Mouse (Mus musculus) kidney, postnatal 10 days (tissue): ENCODE results near the gene Spred1.
A peak's percentile ranks its signal among the peaks of the same experiment; 100 is the strongest.

Experiments used
- DNase-seq: peaks from one replicate; pipeline ENCODE4 v3.0.0; 2021; ENCODE audit warnings: mixed read lengths

Gene Spred1

DNA sequence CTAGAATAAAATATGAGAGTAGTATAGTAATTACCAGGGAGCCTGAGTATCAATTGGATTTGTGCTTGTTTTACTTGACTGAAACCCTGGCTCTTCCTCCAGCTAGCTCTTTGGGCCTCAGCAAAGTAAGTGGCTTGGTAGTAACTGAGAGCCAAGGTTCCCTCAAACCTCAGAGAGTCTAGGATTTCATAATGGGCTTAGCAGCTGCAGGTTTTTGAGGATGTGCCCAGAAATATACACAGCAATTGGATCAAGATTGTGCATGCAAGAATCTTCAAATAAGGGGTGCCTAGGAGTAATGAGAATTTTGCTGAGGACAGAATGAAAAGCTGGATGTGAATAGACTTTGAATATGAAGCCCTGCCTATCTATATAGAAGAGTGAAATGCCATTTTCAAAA lies 69.7 kb downstream of the Spred1 start:
- no peak for DNase-seq

DNA sequence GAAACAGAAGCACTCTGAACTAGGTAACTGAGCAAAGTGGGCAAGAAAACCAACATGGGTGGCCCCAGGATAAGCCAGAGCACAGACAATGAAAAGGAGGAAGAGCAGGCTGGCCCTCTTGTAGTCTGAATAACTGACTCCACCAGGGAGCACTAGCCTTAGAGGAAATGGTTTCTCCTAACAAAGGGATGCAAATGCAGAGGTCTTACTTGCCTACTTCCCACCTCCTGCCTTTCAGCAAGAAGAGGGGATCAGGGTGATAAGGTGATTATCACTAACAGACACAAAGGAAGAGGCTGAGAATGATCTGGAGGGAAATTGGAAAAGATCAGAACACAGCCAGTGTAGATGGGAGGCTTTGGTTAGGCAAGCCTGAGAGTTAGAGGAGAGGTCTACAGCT lies 73.1 kb downstream of the Spred1 start:
- DNase-seq = no peak

DNA sequence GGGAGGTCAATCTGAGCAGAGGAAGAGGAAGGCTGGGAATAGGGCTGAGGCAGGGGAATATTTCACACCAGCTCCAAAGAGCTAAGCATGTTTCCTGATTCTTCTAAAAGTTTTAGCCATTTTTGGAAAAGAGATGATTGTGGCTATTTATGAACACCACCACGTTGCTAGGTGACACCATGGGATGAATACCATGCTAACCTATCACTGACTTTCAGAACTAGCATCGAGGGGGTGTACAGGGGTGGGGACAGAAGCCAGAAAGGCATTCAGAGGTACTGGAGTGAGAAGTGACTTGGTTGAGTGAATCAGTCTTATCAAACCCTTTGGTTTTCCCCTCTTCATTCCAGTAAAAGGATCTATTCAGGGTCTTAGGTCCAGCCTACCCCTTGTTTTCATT lies 74.0 kb downstream of the Spred1 start:
- no peak for DNase-seq

DNA sequence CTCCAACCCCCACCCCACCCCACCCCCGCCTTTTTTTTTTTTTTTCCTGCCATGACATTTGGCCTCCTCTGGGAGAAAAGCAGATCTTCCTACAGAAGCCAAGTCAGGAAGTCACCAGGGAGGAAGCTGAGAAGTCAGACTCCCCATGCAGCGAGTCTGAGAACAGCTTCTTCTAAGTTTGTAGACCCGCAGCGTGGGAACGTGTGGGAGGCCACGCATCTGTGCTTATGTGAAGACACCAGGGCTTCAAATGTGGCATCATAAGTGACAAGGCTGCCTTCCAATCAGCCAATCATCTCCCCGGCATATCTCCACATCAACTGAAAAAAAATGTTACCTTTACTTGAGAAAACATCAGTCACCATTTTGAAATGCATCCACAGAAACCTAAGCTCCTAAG lies 74.4 kb downstream of the Spred1 start:
- DNase-seq = peak; percentile 14

DNA sequence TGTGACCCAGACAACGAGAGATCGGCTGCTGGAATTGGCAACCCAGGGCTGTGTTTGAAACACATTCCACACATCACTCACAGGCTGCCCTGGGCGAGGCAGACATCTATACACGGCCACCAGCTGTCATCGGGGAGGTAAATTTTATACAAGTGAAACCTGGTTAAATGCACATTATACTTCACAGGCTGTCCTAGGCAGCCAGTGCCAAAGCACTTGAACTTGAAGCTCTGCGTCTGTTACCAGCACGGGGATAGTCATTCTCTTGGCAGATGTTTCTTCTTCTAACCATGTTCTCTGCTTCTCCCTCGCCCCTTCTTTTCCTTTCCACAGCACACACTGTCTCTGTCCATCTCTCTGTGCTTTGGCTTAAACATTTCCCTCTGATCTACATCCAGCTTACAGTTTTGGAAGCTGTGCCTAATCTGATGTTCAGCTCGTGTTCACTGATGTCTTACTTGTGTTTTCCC lies 79.7 kb downstream of the Spred1 start:
- no peak for DNase-seq

DNA sequence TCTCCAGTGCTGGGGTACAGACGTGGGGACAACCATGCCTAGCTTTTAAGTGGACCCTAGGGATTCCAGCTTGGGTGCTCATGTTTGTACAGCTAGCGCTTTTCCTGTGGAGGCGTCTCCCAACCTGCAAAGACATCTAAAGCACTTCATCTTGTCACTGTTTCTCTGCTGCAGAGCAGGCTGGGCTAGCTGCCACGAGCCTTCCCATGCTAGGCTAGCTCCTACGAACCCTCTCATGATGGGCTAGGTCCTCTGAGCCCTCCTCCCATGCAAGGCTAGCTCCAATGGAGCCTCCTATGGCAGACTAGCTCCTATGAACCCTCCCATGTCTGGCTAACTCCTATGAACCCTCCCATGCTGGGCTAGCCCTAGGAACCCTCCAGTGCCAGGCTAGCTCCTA lies 82.2 kb downstream of the Spred1 start:
- no peak for DNase-seq

DNA sequence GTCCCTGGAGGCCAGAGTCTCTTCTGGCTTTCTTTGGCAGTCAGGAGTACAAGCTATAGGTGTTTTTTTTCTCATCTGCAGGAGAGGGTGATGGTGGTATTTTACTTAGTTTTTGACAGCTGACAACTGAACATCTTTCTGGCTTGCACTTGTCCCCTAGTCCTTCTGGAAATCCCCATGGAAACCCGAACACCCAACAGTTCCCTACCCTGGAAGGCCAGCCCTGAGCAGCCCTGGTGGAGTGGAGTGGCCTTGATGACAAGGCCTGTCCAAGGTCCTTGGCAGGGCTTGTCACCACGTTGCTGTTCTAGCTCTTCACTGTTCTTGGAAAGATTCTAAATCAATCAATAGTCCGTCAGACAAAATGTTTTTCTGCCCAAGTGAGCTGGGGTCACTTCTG lies 83.4 kb downstream of the Spred1 start:
- no peak for DNase-seq

DNA sequence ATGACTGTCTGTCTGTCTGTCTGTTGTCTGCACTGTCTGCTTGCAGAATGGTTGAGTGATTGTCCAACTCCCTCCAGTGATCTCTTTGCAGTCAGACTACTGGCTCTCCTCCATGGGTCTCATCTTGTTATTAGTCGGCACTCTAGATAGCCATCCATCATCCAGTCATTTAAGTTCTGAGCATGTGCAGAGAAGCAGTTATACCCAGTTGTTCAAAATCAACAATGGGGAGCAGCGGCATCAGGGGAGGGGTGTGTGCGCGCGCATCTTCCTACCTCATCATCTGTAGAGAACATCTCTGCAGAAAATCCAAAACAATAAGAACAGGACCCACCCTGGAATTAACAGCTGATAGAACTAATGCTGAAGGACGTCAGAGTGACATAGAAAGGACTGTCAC lies 83.9 kb downstream of the Spred1 start:
- no peak for DNase-seq

DNA sequence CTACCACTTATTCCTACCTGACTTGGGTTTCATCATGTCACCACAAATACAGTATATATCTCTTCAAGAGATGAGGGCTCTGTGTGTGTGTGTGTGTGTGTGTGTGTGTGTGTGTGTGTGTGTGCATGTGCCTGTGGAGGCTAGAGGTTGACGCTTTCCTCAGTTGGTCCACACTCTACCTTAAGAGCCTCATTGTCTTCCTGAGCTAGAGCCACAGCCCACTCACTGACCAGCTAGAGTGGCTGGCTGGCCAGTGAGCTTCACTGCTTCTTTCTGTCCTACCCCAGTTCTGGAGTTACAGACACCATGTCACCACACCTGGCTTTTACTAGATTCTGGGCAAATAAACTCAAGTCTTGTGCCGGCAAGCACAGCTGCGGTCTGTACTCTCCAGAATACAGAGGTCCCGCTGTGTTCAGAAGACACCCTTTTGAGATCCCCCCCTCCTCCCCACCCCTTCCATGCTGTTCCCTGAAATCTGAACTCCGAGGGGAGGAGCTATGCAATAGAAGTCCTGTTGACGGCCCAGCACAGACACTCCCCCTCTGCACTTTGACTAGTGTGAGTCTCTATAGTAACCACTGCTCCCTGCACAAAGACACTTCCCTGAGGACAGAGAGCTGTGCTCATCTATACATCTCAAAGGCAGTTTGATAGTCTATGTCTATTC lies 89.4 kb downstream of the Spred1 start:
- DNase-seq = peak; percentile 61

DNA sequence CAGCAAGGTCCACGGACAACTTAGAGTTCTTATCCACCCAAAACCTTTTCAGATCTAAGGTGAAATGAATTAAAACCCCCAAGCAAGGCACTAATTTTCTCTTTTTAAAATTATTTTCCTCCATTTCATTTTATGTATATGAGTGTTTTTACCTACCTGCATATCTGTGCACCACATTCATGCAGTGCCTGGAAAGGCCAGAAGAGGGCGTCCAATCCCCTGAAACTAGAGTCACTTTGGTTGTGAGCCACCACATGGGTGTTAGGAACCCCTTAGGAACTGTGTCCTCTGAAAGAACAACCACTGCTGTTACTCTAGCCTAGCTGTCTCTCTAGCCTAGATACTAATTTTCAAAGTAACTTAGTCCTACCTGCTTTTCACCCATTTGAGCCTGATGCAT lies 95.0 kb downstream of the Spred1 start:
- peak; percentile 18 for DNase-seq

DNA sequence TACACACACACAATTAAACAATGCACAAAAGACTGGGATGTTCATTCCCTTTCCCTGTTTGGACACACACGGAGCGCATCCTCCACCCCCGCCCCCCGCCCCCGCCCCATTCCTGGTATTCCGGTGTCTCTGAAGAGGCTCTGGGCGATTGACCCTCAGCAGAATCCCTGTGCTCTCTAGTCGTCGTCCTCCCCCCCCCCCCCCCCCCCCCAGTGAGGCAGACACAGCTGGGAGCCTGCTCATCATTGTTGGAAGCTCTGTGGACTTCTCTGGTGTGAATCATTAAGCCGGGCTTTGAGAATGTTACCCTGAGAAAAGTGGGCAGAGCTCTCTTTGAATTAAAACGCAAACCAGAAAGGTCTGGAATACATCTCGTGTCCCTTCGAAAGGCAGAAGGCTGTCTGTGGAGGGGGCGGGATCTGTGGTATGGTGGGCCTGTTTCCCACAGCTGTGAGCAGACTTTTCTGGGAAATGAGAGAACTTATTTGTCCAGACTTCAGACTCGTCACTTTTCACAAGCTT lies 96.6 kb downstream of the Spred1 start:
- peak; percentile 13 for DNase-seq

DNA sequence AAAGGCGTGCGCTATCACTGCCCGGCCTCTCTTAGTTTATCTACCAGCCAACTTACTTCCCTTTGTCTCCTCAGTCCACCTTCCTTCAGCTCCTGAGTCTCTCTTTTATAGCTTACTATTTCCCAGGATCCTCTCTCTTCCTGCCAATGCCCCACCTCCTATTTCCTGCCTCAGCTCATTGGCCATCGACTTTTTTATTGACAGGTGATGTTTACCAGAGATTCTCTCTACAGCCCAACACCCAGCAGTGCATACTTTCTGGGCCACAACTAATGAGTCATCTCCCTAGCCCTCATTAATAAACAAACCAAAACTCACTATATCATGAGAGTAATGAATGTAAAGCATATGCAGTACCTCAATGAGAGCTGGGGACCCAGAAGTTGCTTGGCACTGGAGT lies 98.4 kb downstream of the Spred1 start:
- DNase-seq = no peak

DNA sequence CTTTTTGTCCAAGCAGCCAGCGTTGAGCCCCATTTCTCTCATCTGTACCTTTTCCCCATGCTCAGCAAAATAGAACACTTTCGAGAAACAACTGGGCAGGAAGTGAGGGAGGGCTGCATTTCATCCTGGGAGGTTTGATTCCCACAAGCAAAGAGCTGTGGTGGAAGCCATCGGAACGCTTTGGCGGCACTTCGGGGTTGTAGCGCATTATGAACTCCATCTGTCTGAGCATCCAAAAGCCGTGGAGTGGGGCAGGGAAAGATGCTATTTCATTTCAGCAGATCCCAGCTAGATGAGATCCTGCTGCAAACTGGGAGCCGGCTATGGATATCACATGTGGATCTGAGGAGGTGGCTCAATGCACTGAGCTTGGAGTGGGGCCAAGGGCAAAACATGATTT lies 101.5 kb downstream of the Spred1 start:
- peak; percentile 24 for DNase-seq

DNA sequence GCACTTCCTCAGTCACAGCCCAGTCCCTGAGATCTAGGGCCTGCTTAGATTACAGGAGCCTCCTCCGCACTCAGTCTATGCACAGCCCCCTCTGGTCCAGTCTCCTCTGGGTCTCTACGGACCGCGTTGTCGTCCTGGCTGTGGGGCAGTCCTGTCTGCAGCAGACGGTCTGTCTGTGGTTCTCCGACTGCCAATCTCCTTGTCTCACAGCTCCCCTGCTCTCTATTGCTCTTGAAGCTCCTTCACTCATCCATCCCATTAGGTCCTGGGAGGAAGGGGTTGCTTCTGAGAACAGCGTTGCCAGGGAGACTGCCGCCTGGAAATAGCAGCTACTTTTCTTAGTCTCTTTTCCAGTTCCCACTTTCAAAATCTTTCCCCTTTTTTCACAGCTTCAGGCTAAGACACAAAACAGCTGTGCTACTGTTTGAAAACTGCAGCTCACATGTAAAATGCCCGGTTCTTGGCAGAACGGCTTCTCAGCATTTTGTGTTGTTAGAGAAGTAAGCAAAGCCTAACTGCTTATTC lies 107.5 kb downstream of the Spred1 start:
- DNase-seq = peak; percentile 14

DNA sequence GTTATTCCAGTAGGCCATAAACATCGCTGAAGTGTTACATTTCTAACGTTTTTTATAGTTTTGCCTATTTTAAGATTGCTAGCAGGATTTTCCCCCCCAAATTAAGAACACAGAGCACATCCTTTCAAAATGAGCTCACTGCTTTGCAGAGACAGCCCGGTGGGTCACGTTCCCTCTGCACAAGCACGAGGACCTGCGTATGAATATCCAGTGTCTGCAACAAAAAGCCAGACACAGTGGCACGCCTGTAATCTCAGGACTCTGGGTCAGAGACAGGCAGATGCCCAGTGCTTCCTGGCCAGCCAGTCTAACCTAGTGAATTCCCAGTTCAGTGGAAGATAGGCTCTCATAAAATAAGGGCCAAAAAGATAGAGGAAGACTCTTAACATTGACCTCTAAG lies 109.1 kb downstream of the Spred1 start:
- DNase-seq = no peak

DNA sequence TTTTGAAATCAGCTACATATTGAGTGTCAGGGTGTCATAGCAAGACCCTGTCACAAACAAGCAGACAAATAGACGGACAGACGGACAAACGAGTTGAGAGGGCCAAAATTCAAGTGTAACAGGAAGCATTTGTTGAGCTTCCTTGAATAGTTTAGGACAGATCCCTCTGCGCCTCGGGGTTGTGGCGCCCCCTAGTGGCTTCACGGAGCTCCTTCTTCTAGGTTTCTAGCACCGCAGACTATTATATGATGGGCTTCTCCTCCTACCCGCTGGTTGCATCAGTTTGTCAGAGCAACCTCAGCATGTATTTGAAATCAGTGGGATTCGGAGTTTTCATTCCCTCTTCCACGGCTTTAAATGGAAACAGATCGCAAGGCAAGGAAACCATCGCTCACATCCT lies 110.1 kb downstream of the Spred1 start:
- DNase-seq = peak; percentile 93
